Mouse (Mus musculus): ENCODE measurements at regions not wholly inside any gene's neighbourhood (a gene's known extent, or its start where the extent isn't known, plus 50 kb on each side); places are given as distances from the start of the nearest gene placed in this dataset.

DNA sequence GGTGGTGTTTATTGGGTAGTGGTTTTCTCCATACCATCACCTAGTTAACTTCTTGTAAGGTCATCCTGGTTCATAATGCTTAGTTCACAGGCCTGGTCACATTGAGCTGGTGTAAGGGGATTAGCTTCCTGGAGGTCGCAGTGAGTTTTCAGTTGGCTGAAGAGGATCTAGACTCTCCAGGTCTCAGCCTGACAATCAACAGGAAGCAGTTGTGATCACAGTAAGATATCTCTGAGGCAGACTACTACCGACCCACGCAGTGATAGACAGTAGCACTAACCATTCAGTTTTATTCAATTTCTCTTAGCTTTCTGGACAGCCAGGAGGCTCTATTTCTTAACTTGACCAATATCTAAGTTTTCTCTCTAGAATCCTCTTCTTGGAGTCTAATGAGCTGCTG lies 108.5 kb upstream of the Prdm1 start:
- WGBS = 72% methylated on average over 3 of the region's 3 CpGs
- Histone ChIP-seq H3K27ac (ENCODE audit: low read length) (no peak overlapping the region), H3K9me3 (ENCODE audit: control insufficient read depth, low read length) (no peaks in the 10 kb centered on the region), H3K4me3 (ENCODE audit: low read length) (no peak overlapping the region), H3K36me3 (ENCODE audit: control insufficient read depth, insufficient read depth, low read length) (no peaks in the 10 kb centered on the region), H3K4me2 (ENCODE audit: low read depth, low read length) (no peak overlapping the region), H3K27me3 (ENCODE audit: control insufficient read depth, insufficient read depth, low read depth, low read length) (no peaks in the 10 kb centered on the region), H3K4me1 (replicated peaks; ENCODE audit: control insufficient read depth, insufficient read depth, low read length) (peaks cover 6% of the 10 kb centered on the region; the same call in 1 of the 2 replicates), H3K9ac (ENCODE audit: low read length) (no peak overlapping the region)
- ATAC-seq (ENCODE audit: low read depth) = no peak

- no peaks in the 10 kb centered on the region for H3K27me3 ChIP-seq (ENCODE audit: control insufficient read depth, insufficient read depth, low read depth, low read length)
- H3K9ac ChIP-seq (ENCODE audit: low read length) = no peak overlapping the region
- no peaks in the 10 kb centered on the region for H3K9me3 ChIP-seq (ENCODE audit: control insufficient read depth, low read length)
- H3K27ac ChIP-seq (ENCODE audit: low read length) = no peak overlapping the region
- no peak for ATAC-seq (ENCODE audit: low read depth)
- H3K4me2 ChIP-seq (ENCODE audit: low read depth, low read length) = no peak overlapping the region
- H3K4me3 ChIP-seq (ENCODE audit: low read length) = no peak overlapping the region
- peaks cover 6% of the 10 kb centered on the region; the same call in 1 of the 2 replicates for H3K4me1 ChIP-seq (replicated peaks; ENCODE audit: control insufficient read depth, insufficient read depth, low read length)
- H3K36me3 ChIP-seq (ENCODE audit: control insufficient read depth, insufficient read depth, low read length) = no peaks in the 10 kb centered on the region
These were observed 107.8 kb upstream of the Prdm1 start for GRCm38 (mm10) chr10:44636061-44636460.

DNA sequence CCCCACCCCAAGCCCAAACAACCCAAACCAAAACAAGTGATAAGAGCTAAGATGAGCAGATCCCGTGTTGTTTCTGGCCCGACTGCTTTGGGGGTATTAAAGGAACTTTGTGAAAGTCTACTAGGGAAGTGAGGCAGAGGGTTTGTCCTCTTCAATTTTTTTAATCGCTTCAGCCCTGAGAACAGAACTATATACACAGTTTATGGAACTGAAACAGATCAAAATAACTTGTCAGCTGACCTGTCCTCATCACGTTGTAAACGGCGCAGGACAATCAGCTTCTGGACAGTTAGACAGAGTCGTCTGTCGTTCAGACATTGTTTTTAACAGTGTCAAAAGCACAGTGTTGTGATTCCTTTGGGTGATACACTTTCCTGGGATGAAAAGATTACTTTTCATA lies 103.3 kb upstream of the Prdm1 start:
- peaks cover 6% of the 10 kb centered on the region; the same call in 1 of the 2 replicates for H3K4me1 ChIP-seq (replicated peaks; ENCODE audit: control insufficient read depth, insufficient read depth, low read length)
- no peak overlapping the region for H3K9ac ChIP-seq (ENCODE audit: low read length)
- no peak for ATAC-seq (ENCODE audit: low read depth)
- no peak overlapping the region for H3K4me2 ChIP-seq (ENCODE audit: low read depth, low read length)
- no peaks in the 10 kb centered on the region for H3K36me3 ChIP-seq (ENCODE audit: control insufficient read depth, insufficient read depth, low read length)
- H3K27ac ChIP-seq (ENCODE audit: low read length) = no peak overlapping the region
- H3K4me3 ChIP-seq (ENCODE audit: low read length) = no peak overlapping the region
- no peaks in the 10 kb centered on the region for H3K9me3 ChIP-seq (ENCODE audit: control insufficient read depth, low read length)
- no peaks in the 10 kb centered on the region for H3K27me3 ChIP-seq (ENCODE audit: control insufficient read depth, insufficient read depth, low read depth, low read length)
- 39% methylated on average over 8 of the region's 8 CpGs for WGBS

DNA sequence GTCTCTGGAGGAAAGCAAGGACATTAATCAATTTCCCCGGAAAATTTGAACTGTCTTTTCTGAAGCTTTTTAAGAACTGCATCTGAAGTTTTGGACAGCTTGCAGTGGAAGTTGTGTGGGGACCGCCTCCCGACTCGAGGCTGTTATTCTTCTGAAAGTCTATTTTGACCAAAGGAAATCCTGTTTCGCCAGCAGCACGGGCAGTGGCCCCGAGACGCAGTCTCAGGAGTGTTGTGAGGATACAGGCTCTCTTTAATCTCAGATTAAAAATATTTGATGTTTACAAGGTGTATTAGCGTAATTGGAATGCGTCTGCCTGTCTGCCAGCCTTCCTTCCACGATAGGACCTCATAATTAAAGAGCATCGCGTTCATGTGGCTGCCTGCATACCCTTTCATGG lies 102.2 kb upstream of the Prdm1 start:
- no peaks in the 10 kb centered on the region for H3K27me3 ChIP-seq (ENCODE audit: control insufficient read depth, insufficient read depth, low read depth, low read length)
- peaks cover 6% of the 10 kb centered on the region; the same call in 1 of the 2 replicates for H3K4me1 ChIP-seq (replicated peaks; ENCODE audit: control insufficient read depth, insufficient read depth, low read length)
- no peak overlapping the region for H3K4me2 ChIP-seq (ENCODE audit: low read depth, low read length)
- H3K36me3 ChIP-seq (ENCODE audit: control insufficient read depth, insufficient read depth, low read length) = no peaks in the 10 kb centered on the region
- ATAC-seq (ENCODE audit: low read depth) = 0 out of 2 replicates have a peak, but pooled peaks have one; percentile 52
- no peak overlapping the region for H3K4me3 ChIP-seq (ENCODE audit: low read length)
- peak overlapping the region; percentile 72 for H3K27ac ChIP-seq (ENCODE audit: low read length)
- peak overlapping the region; percentile 22; the same call in 1 of the 2 replicates for H3K9ac ChIP-seq (ENCODE audit: low read length)
- no peaks in the 10 kb centered on the region for H3K9me3 ChIP-seq (ENCODE audit: control insufficient read depth, low read length)
- 50% methylated on average over 13 of the region's 13 CpGs for WGBS

- Histone ChIP-seq H3K4me2 (ENCODE audit: low read depth, low read length) (no peak overlapping the region), H3K36me3 (ENCODE audit: control insufficient read depth, insufficient read depth, low read length) (no peaks in the 10 kb centered on the region), H3K27ac (ENCODE audit: low read length) (no peak overlapping the region), H3K9me3 (ENCODE audit: control insufficient read depth, low read length) (no peaks in the 10 kb centered on the region), H3K4me3 (ENCODE audit: low read length) (no peak overlapping the region), H3K9ac (ENCODE audit: low read length) (no peak overlapping the region), H3K27me3 (ENCODE audit: control insufficient read depth, insufficient read depth, low read depth, low read length) (no peaks in the 10 kb centered on the region), H3K4me1 (replicated peaks; ENCODE audit: control insufficient read depth, insufficient read depth, low read length) (peaks cover 6% of the 10 kb centered on the region; the same call in 1 of the 2 replicates)
- ATAC-seq (ENCODE audit: low read depth) = no peak
- 87% methylated on average over 3 of the region's 3 CpGs for WGBS
These were observed 100.1 kb upstream of the Prdm1 start for GRCm38 (mm10) chr10:44628387-44628786.

GRCm38 (mm10) chr10:44627431-44627830 lies 99.1 kb upstream of the Prdm1 start:
- H3K4me3 ChIP-seq (ENCODE audit: low read length) = no peak overlapping the region
- H3K36me3 ChIP-seq (ENCODE audit: control insufficient read depth, insufficient read depth, low read length) = no peaks in the 10 kb centered on the region
- ATAC-seq (ENCODE audit: low read depth) = no peak
- no peak overlapping the region for H3K4me2 ChIP-seq (ENCODE audit: low read depth, low read length)
- peaks cover 6% of the 10 kb centered on the region; the same call in 1 of the 2 replicates for H3K4me1 ChIP-seq (replicated peaks; ENCODE audit: control insufficient read depth, insufficient read depth, low read length)
- no peak overlapping the region for H3K27ac ChIP-seq (ENCODE audit: low read length)
- no peak overlapping the region for H3K9ac ChIP-seq (ENCODE audit: low read length)
- WGBS = 89% methylated on average over 3 of the region's 3 CpGs
- no peaks in the 10 kb centered on the region for H3K9me3 ChIP-seq (ENCODE audit: control insufficient read depth, low read length)
- no peaks in the 10 kb centered on the region for H3K27me3 ChIP-seq (ENCODE audit: control insufficient read depth, insufficient read depth, low read depth, low read length)

- Histone ChIP-seq H3K9ac (ENCODE audit: low read length) (no peak overlapping the region), H3K36me3 (ENCODE audit: control insufficient read depth, insufficient read depth, low read length) (no peaks in the 10 kb centered on the region), H3K27me3 (ENCODE audit: control insufficient read depth, insufficient read depth, low read depth, low read length) (no peaks in the 10 kb centered on the region), H3K4me3 (ENCODE audit: low read length) (no peak overlapping the region), H3K27ac (ENCODE audit: low read length) (no peak overlapping the region), H3K4me2 (ENCODE audit: low read depth, low read length) (no peak overlapping the region), H3K4me1 (replicated peaks; ENCODE audit: control insufficient read depth, insufficient read depth, low read length) (no peaks in the 10 kb centered on the region), H3K9me3 (ENCODE audit: control insufficient read depth, low read length) (no peaks in the 10 kb centered on the region)
- no peak for ATAC-seq (ENCODE audit: low read depth)
- 85% methylated on average over 4 of the region's 4 CpGs for WGBS
These were observed 97.2 kb upstream of the Prdm1 start for GRCm38 (mm10) chr10:44625521-44625920.

DNA sequence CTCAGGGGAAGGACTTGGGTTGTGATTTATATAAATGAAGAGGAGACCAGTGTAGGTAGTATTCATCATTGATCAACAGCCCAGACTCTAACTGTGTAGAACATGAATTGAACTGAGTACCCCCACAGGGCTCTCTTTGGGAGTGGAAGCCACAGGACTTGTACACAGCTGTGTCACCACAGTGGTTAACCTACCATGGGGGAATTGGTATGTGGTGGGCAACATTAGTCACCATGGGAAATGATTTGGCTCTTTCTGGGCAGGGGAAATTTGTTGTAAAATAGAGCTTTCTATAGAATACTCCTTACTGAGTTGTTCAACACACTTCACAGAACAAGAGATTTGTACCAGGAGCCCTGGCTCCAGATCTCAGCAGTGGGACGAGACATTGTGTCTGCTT lies 87.3 kb upstream of the Prdm1 start:
- H3K27me3 ChIP-seq (ENCODE audit: control insufficient read depth, insufficient read depth, low read depth, low read length) = no peaks in the 10 kb centered on the region
- H3K4me3 ChIP-seq (ENCODE audit: low read length) = no peak overlapping the region
- no peaks in the 10 kb centered on the region for H3K9me3 ChIP-seq (ENCODE audit: control insufficient read depth, low read length)
- no peaks in the 10 kb centered on the region for H3K36me3 ChIP-seq (ENCODE audit: control insufficient read depth, insufficient read depth, low read length)
- H3K27ac ChIP-seq (ENCODE audit: low read length) = no peak overlapping the region
- H3K4me1 ChIP-seq (replicated peaks; ENCODE audit: control insufficient read depth, insufficient read depth, low read length) = no peaks in the 10 kb centered on the region
- H3K9ac ChIP-seq (ENCODE audit: low read length) = no peak overlapping the region
- WGBS = 68% methylated on average over 1 of the region's 1 CpGs
- no peak overlapping the region for H3K4me2 ChIP-seq (ENCODE audit: low read depth, low read length)
- no peak for ATAC-seq (ENCODE audit: low read depth)

DNA sequence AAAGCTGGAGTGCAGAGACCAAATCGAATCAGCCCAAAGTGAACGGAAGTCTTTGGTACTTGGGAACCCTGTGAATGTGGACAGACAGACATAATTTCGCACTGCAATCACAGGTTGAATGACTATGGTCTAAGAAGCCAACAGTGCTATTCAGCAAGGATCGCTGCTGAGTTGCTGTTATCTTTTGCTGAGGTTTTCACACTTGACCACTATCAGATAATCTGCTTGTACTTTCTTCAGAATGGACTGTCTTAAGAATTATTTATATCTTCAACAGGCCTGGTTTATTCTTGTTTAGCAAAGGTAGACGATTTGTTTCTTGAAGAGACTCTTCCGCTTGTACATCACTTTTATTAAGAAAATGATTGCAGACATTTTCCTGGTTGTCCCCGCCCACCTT lies 84.3 kb upstream of the Prdm1 start:
- no peak overlapping the region for H3K4me2 ChIP-seq (ENCODE audit: low read depth, low read length)

DNA sequence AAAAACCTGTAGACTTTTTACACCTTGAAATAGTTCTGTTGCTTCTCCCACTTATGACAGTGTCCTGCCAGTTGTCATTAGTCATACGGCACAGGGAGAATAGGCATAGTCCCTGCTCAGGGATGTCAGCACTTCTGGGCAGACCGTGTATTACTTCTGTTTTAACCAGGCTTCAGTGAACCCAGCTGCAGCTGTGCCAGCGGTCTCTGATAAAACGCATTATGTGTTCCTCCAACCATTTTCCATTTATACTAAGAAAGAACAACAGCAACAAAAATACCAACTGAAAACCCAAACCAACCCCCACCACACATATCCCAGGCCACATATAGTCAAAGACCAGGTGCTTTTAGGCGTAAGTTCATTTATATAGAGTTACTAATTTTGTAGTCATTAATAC lies 83.1 kb upstream of the Prdm1 start:
- H3K4me2 ChIP-seq (ENCODE audit: low read depth, low read length) = no peak overlapping the region
- no peaks in the 10 kb centered on the region for H3K27me3 ChIP-seq (ENCODE audit: control insufficient read depth, insufficient read depth, low read depth, low read length)
- 87% methylated on average over 5 of the region's 5 CpGs for WGBS
- H3K9me3 ChIP-seq (ENCODE audit: control insufficient read depth, low read length) = no peaks in the 10 kb centered on the region
- H3K9ac ChIP-seq (ENCODE audit: low read length) = no peak overlapping the region
- H3K27ac ChIP-seq (ENCODE audit: low read length) = no peak overlapping the region
- ATAC-seq (ENCODE audit: low read depth) = no peak
- H3K36me3 ChIP-seq (ENCODE audit: control insufficient read depth, insufficient read depth, low read length) = no peaks in the 10 kb centered on the region
- no peak overlapping the region for H3K4me3 ChIP-seq (ENCODE audit: low read length)
- peaks cover 6% of the 10 kb centered on the region; the same call in 1 of the 2 replicates for H3K4me1 ChIP-seq (replicated peaks; ENCODE audit: control insufficient read depth, insufficient read depth, low read length)

More for the DNA sequence above, 84.3 kb upstream of the Prdm1 start:
- no peak overlapping the region for H3K4me3 ChIP-seq (ENCODE audit: low read length)
- ATAC-seq (ENCODE audit: low read depth) = no peak
- WGBS = 88% methylated on average over 7 of the region's 7 CpGs
- peaks cover 1% of the 10 kb centered on the region; the same call in 1 of the 2 replicates for H3K4me1 ChIP-seq (replicated peaks; ENCODE audit: control insufficient read depth, insufficient read depth, low read length)
- H3K27ac ChIP-seq (ENCODE audit: low read length) = no peak overlapping the region
- no peaks in the 10 kb centered on the region for H3K36me3 ChIP-seq (ENCODE audit: control insufficient read depth, insufficient read depth, low read length)
- H3K27me3 ChIP-seq (ENCODE audit: control insufficient read depth, insufficient read depth, low read depth, low read length) = no peaks in the 10 kb centered on the region
- no peaks in the 10 kb centered on the region for H3K9me3 ChIP-seq (ENCODE audit: control insufficient read depth, low read length)
- H3K9ac ChIP-seq (ENCODE audit: low read length) = no peak overlapping the region

Data from lung, embryonic 16.5 days (tissue).